Comparison of ENCODE assay signal across 20 mouse cellular contexts in the genomic region with DNA sequence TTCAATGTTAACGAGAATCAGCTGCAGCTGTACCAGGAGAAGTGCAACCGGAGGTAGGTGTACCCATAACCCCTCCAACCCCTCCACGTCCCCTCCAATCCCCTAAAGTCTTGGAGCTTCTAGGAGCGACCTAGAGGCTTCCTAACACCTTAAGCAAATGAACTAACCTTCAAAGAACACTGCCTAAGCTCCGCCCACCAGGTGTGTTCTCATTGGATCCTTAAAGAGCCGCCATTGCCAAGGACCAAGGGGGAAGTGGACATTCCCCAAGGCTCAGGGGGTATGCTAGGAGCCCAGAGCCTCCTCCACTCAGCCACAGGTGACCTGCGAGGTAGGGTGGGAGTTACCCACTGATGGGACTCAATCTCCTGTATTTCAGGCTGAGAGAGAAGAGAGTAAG.
"Had no signal": no experiment of that assay in that cellular context is flagged by ENCODE, and none has a peak within 500 bp of the region (broad histone marks: within the 10 kb centered on the region; RNA-seq: fewer than 3 reads in every experiment).

No protein-coding gene starts in this region.

- H3K4me3 ChIP-seq: midbrain, embryonic 10.5 days; midbrain, embryonic 12.5 days; myocyte; neural tube, embryonic 13.5 days; neural tube, embryonic 15.5 days; stomach, embryonic 15.5 days had no signal

- H3K4me1 ChIP-seq: midbrain, embryonic 10.5 days; midbrain, embryonic 12.5 days; neural tube, embryonic 13.5 days; neural tube, embryonic 15.5 days; stomach, embryonic 15.5 days had no signal

- H3K9ac ChIP-seq: liver, embryonic 14.5 days; lung, embryonic 14.5 days; midbrain, embryonic 12.5 days; neural tube, embryonic 13.5 days; neural tube, embryonic 15.5 days; stomach, embryonic 15.5 days had no signal

- H3K9me3 ChIP-seq: neural tube, embryonic 13.5 days; neural tube, embryonic 15.5 days; stomach, embryonic 15.5 days had no signal

- DNase-seq: lung, adult 18-20 months; lung, embryonic 14.5 days; lung, postnatal 10 days; lung, postnatal 4 days; midbrain, embryonic 14.5 days; retina, postnatal 1 day; right cerebral cortex, adult 18-20 months; right cerebral cortex, postnatal 14 days; thymus, adult 2 months; thymus, postnatal 14 days; thymus, postnatal 36 days had no signal

- H3K27me3 ChIP-seq: midbrain, embryonic 12.5 days; neural tube, embryonic 13.5 days; neural tube, embryonic 15.5 days; stomach, embryonic 15.5 days had no signal

- H3K36me3 ChIP-seq: midbrain, embryonic 10.5 days; midbrain, embryonic 12.5 days; neural tube, embryonic 13.5 days; neural tube, embryonic 15.5 days; stomach, embryonic 15.5 days had no signal

- H3K4me2 ChIP-seq: lung, embryonic 14.5 days; midbrain, embryonic 12.5 days; neural tube, embryonic 13.5 days; neural tube, embryonic 15.5 days; stomach, embryonic 15.5 days had no signal

- H3K27ac ChIP-seq: liver, embryonic 14.5 days; midbrain, embryonic 10.5 days; midbrain, embryonic 12.5 days; neural tube, embryonic 13.5 days; neural tube, embryonic 15.5 days; stomach, embryonic 15.5 days; stomach, postnatal 0 days had no signal

- ATAC-seq: midbrain, embryonic 16.5 days had no signal
